Mouse (Mus musculus): ENCODE data around the gene Micall1. TPM values are rescaled to one million over a fixed set of nuclear protein-coding genes. Genes with fewer than 3 reads are reported as not detected.
A peak's percentile ranks its signal among the peaks of the same experiment; 100 is the strongest.

Micall1 gene
- total and polyA plus RNA-seq, 2 experiments from 2014 or later: 10.3 to 35.5 TPM

DNA sequence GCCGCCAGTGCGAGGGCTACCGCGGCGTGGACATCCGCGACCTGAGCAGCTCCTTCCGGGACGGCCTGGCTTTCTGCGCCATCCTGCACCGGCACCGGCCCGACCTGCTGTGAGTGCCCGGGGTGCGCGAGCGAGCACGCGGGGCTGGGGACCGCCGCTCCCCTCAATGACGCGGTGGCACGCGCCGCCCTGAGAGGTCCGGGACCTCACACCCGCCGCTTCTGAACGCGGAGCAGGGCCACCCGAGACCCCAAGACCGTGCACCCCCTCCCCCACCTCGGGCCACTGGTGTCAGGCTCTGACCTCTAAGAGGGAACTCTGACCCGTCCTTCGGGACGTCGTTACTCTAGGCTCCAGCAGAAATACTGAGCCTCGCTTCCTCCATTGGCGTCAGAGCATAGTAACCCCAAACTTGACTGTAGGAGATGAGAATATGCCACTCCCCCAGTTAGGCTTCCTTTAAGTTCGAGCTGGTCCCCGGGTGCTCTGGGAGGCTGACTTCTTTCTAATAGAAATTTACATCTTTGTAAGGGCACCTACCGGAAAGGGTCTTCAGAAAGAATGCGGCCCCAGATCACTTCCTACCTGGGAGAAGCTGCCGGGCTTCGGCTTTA lies 730 bp downstream of the Micall1 start:
- 0 out of 2 replicates have a peak, but pooled peaks cover 3% of the 10 kb centered on the region for H3K27me3 ChIP-seq (ENCODE audit: insufficient read depth, low read length)
- 0 out of 2 replicates have a peak, but pooled peaks cover 6% of the 10 kb centered on the region for H3K36me3 ChIP-seq (ENCODE audit: insufficient read depth, low read length)
- peak overlapping the region; percentile 93 for H3K4me2 ChIP-seq (ENCODE audit: low read depth, low read length, poor library complexity, severe bottlenecking)
- WGBS: 2% methylated on average over 44 of the region's 46 CpGs
- ATAC-seq (ENCODE audit: low FRiP score) (peak; percentile 63), DNase-seq (ENCODE audit: low spot score) (no peak)
- TF ChIP-seq CTCF (IDR thresholded peaks at IDR 0.05): no peak
- H3K9me3 ChIP-seq (ENCODE audit: low read length): no peaks in the 10 kb centered on the region
- H3K27ac ChIP-seq (ENCODE audit: low read depth, low read length): peak overlapping the region; percentile 82
- H3K4me1 ChIP-seq (ENCODE audit: insufficient read depth, low read length): peaks cover 10% of the 10 kb centered on the region; the same call in 1 of the 2 replicates
- H3K4me3 ChIP-seq (ENCODE audit: low read depth, low read length): peak overlapping the region; percentile 87
- peak overlapping the region; percentile 93 for H3K9ac ChIP-seq (replicated peaks; ENCODE audit: low read length, poor library complexity, severe bottlenecking)

GRCm38 (mm10) chr15:79110031-79110430 lies 1.3 kb downstream of the Micall1 start:
- no peak for DNase-seq (ENCODE audit: low spot score)

DNA sequence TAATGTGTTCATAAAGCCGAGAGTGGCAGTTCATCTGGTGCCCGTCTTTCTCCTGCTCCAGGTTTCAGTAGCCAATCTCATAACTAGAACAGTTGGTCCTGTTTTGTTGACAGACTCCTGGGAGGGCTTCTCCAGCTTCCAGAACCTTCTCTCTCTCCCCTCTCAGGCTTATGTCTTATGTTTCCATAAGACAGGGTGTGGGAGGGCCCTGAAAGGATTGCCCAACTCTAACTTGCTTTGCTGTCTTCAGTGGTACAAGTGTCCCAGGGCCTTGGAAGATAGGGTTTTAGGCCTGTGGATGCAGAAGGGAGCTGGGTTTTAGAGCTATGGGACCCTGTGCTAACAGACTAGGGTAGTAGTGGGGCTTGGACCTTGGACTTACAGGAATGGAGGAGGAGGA lies 1.8 kb downstream of the Micall1 start:
- H3K4me3 ChIP-seq (ENCODE audit: low read depth, low read length): peak overlapping the region; percentile 87
- 51% methylated on average over 2 of the region's 2 CpGs for WGBS
- peaks cover 10% of the 10 kb centered on the region; the same call in 1 of the 2 replicates for H3K4me1 ChIP-seq (ENCODE audit: insufficient read depth, low read length)
- DNase-seq (ENCODE audit: low spot score) (no peak), ATAC-seq (ENCODE audit: low FRiP score) (no peak)
- H3K27ac ChIP-seq (ENCODE audit: low read depth, low read length): no peak overlapping the region
- peak overlapping the region; percentile 93 for H3K4me2 ChIP-seq (ENCODE audit: low read depth, low read length, poor library complexity, severe bottlenecking)
- H3K27me3 ChIP-seq (ENCODE audit: insufficient read depth, low read length): 0 out of 2 replicates have a peak, but pooled peaks cover 3% of the 10 kb centered on the region
- TF ChIP-seq CTCF (IDR thresholded peaks at IDR 0.05): no peak
- H3K36me3 ChIP-seq (ENCODE audit: insufficient read depth, low read length): peaks cover 16% of the 10 kb centered on the region
- H3K9me3 ChIP-seq (ENCODE audit: low read length): no peaks in the 10 kb centered on the region
- peak overlapping the region; percentile 93 for H3K9ac ChIP-seq (replicated peaks; ENCODE audit: low read length, poor library complexity, severe bottlenecking)

More at GRCm38 (mm10) chr15:79110031-79110430, 1.3 kb downstream of the Micall1 start:
- H3K36me3 ChIP-seq (ENCODE audit: insufficient read depth, low read length): peaks cover 11% of the 10 kb centered on the region
- H3K4me1 ChIP-seq (ENCODE audit: insufficient read depth, low read length): peaks cover 10% of the 10 kb centered on the region; the same call in 1 of the 2 replicates
- peak overlapping the region; percentile 87 for H3K4me3 ChIP-seq (ENCODE audit: low read depth, low read length)
- H3K27me3 ChIP-seq (ENCODE audit: insufficient read depth, low read length): 0 out of 2 replicates have a peak, but pooled peaks cover 3% of the 10 kb centered on the region
- peak overlapping the region; percentile 93 for H3K9ac ChIP-seq (replicated peaks; ENCODE audit: low read length, poor library complexity, severe bottlenecking)
- H3K27ac ChIP-seq (ENCODE audit: low read depth, low read length): peak overlapping the region; percentile 82; the same call in 1 of the 2 replicates
- ATAC-seq (ENCODE audit: low FRiP score): no peak
- WGBS: 14% methylated on average over 9 of the region's 9 CpGs
- H3K4me2 ChIP-seq (ENCODE audit: low read depth, low read length, poor library complexity, severe bottlenecking): peak overlapping the region; percentile 93
- no peaks in the 10 kb centered on the region for H3K9me3 ChIP-seq (ENCODE audit: low read length)
- no peak for TF ChIP-seq CTCF (IDR thresholded peaks at IDR 0.05)

- no peak for TF ChIP-seq CTCF (IDR thresholded peaks at IDR 0.05)
- Histone ChIP-seq H3K36me3 (ENCODE audit: insufficient read depth, low read length) (peaks cover 21% of the 10 kb centered on the region), H3K9me3 (ENCODE audit: low read length) (no peaks in the 10 kb centered on the region), H3K27ac (ENCODE audit: low read depth, low read length) (no peak overlapping the region), H3K4me3 (ENCODE audit: low read depth, low read length) (no peak overlapping the region), H3K4me1 (ENCODE audit: insufficient read depth, low read length) (peaks cover 10% of the 10 kb centered on the region; the same call in 1 of the 2 replicates), H3K9ac (replicated peaks; ENCODE audit: low read length, poor library complexity, severe bottlenecking) (no peak overlapping the region), H3K4me2 (ENCODE audit: low read depth, low read length, poor library complexity, severe bottlenecking) (no peak overlapping the region), H3K27me3 (ENCODE audit: insufficient read depth, low read length) (no peaks in the 10 kb centered on the region)
- ATAC-seq (ENCODE audit: low FRiP score) (no peak), DNase-seq (ENCODE audit: low spot score) (no peak)
- WGBS: 72% methylated on average over 4 of the region's 4 CpGs
These were observed 3.1 kb downstream of the Micall1 start for GRCm38 (mm10) chr15:79111774-79112173.

- Histone ChIP-seq H3K4me3 (ENCODE audit: low read depth, low read length) (no peak overlapping the region), H3K4me1 (ENCODE audit: insufficient read depth, low read length) (peaks cover 10% of the 10 kb centered on the region; the same call in 1 of the 2 replicates), H3K27me3 (ENCODE audit: insufficient read depth, low read length) (no peaks in the 10 kb centered on the region), H3K27ac (ENCODE audit: low read depth, low read length) (no peak overlapping the region), H3K36me3 (ENCODE audit: insufficient read depth, low read length) (peaks cover 36% of the 10 kb centered on the region), H3K9me3 (ENCODE audit: low read length) (no peaks in the 10 kb centered on the region), H3K9ac (replicated peaks; ENCODE audit: low read length, poor library complexity, severe bottlenecking) (no peak overlapping the region), H3K4me2 (ENCODE audit: low read depth, low read length, poor library complexity, severe bottlenecking) (no peak overlapping the region)
- no peak for DNase-seq (ENCODE audit: low spot score)
- no peak for TF ChIP-seq CTCF (IDR thresholded peaks at IDR 0.05)
- no peak for ATAC-seq (ENCODE audit: low FRiP score)
- WGBS: 70% methylated on average over 5 of the region's 5 CpGs
These were observed 6.6 kb downstream of the Micall1 start for GRCm38 (mm10) chr15:79115276-79115675.

GRCm38 (mm10) chr15:79119491-79119890 lies 10.8 kb downstream of the Micall1 start:
- H3K9me3 ChIP-seq (ENCODE audit: low read length): no peaks in the 10 kb centered on the region
- no peak for ATAC-seq (ENCODE audit: low FRiP score)
- TF ChIP-seq CTCF (IDR thresholded peaks at IDR 0.05): no peak
- H3K4me2 ChIP-seq (ENCODE audit: low read depth, low read length, poor library complexity, severe bottlenecking): no peak overlapping the region
- DNase-seq (ENCODE audit: low spot score): no peak
- H3K27ac ChIP-seq (ENCODE audit: low read depth, low read length): no peak overlapping the region
- WGBS: 83% methylated on average over 9 of the region's 9 CpGs
- no peak overlapping the region for H3K9ac ChIP-seq (replicated peaks; ENCODE audit: low read length, poor library complexity, severe bottlenecking)
- H3K4me3 ChIP-seq (ENCODE audit: low read depth, low read length): no peak overlapping the region
- H3K27me3 ChIP-seq (ENCODE audit: insufficient read depth, low read length): no peaks in the 10 kb centered on the region
- H3K36me3 ChIP-seq (ENCODE audit: insufficient read depth, low read length): peaks cover 52% of the 10 kb centered on the region
- H3K4me1 ChIP-seq (ENCODE audit: insufficient read depth, low read length): no peaks in the 10 kb centered on the region

All from midbrain, postnatal 0 days (tissue).